Mouse (Mus musculus): ENCODE data around the gene Nlrp4c. TPM values are rescaled to one million over a fixed set of nuclear protein-coding genes. Genes with fewer than 3 reads are reported as not detected.

The Nlrp4c gene
- total RNA-seq, 2 experiments from 2014 or later: not detected

Other genes with a start within 250 kb of the Nlrp4c start
- gene Vmn1r63, start 239.7 kb upstream of the Nlrp4c start, total RNA-seq (2021): not detected
- gene Vmn1r64, start 160.6 kb upstream of the Nlrp4c start, total RNA-seq (2021): not detected
- gene Vmn1r65, start 34.2 kb upstream of the Nlrp4c start, total RNA-seq (2021): not detected
- gene Zfp787, start 110.8 kb downstream of the Nlrp4c start, total RNA-seq (2021): 10 to 100 TPM; 40.4 to 41.1 TPM
- 1 to 10 TPM; 7.4 to 8.1 TPM for gene Zfp444, start 127.1 kb downstream of the Nlrp4c start, total RNA-seq (2021)
- gene Galp, start 151.9 kb downstream of the Nlrp4c start, total RNA-seq (2021): not detected
- gene Zscan5b, start 177.1 kb downstream of the Nlrp4c start, total RNA-seq (2021): not detected
- not detected for gene Epp13, start 207.5 kb downstream of the Nlrp4c start, total RNA-seq (2021)
- 1 to 10 TPM; 3.0 to 3.6 TPM for gene Zfp667, start 241.4 kb downstream of the Nlrp4c start, total RNA-seq (2021)